Comparison of ENCODE assay signal across 25 mouse cellular contexts in the genomic region with DNA sequence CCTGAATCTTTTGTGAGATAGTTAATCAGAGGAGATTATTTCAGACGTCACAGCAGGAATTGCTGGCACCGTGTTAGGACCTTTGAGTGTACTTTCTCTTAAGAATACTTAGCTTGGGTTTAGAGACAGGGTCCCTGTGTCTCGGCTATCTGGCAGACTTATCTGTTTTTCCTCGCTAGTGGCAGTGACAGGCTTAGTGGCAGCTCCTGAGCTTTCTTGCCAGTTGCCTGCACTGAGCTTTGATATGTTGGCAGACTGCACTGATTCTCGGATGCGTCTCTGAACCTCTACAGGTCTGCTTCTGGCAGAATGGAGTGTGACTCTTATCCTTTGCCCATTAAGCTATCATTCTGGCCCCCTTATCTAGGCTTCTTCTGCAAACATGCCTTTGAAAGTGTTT. TPM values are rescaled to one million over a fixed set of nuclear protein-coding genes. Genes with fewer than 3 reads are reported as not detected.
DNase-seq lines count a peak whose midpoint lies in the region; ATAC-seq and TF ChIP-seq lines count a peak whose summit lies in the region.
"Had no signal": no experiment of that assay in that cellular context is flagged by ENCODE, and none has a peak within 500 bp of the region (broad histone marks: within the 10 kb centered on the region; RNA-seq: fewer than 3 reads in every experiment).

No protein-coding gene starts in this region.

- TF ChIP-seq CTCF in heart, postnatal 0 days (IDR thresholded peaks at IDR 0.05; ENCODE audit: low read depth), result no peak

- peaks cover 53% of the 10 kb centered on the region for H3K36me3 ChIP-seq in forebrain, embryonic 14.5 days (ENCODE audit: control insufficient read depth, insufficient read depth, low read length)
- peaks cover 60% of the 10 kb centered on the region for H3K36me3 ChIP-seq in forebrain, embryonic 13.5 days (ENCODE audit: poor library complexity, severe bottlenecking)
- H3K36me3 ChIP-seq in heart, embryonic 11.5 days (ENCODE audit: control insufficient read depth, insufficient read depth, low read length), result peaks cover 17% of the 10 kb centered on the region; the same call in 1 of the 2 replicates
- H3K36me3 ChIP-seq in heart, embryonic 16.5 days (ENCODE audit: control insufficient read depth, insufficient read depth), result peaks cover 13% of the 10 kb centered on the region
- H3K36me3 ChIP-seq in heart, postnatal 0 days (replicated peaks; ENCODE audit: control insufficient read depth, insufficient read depth, low read length), result peaks cover 12% of the 10 kb centered on the region
- peaks cover 12% of the 10 kb centered on the region for H3K36me3 ChIP-seq in midbrain, embryonic 16.5 days (ENCODE audit: control insufficient read depth, insufficient read depth, low read length)

- no peak overlapping the region for H3K27ac ChIP-seq in forebrain, embryonic 14.5 days (ENCODE audit: low read depth, low read length)
- H3K27ac ChIP-seq in forebrain, embryonic 13.5 days, result no peak overlapping the region
- peak overlapping the region; percentile 66 for H3K27ac ChIP-seq in heart, embryonic 11.5 days (ENCODE audit: low read depth, low read length)
- peak overlapping the region; percentile 77 for H3K27ac ChIP-seq in heart, embryonic 16.5 days (ENCODE audit: low read length)
- peak overlapping the region; percentile 47 for H3K27ac ChIP-seq in heart, postnatal 0 days (ENCODE audit: low read depth)
- no peak overlapping the region for H3K27ac ChIP-seq in midbrain, embryonic 16.5 days (ENCODE audit: low read length)
- H3K27ac ChIP-seq: hindbrain, embryonic 12.5 days; hindbrain, postnatal 0 days; intestine, embryonic 15.5 days; layer of hippocampus, adult 2 months; limb, embryonic 13.5 days; midbrain, embryonic 13.5 days; stomach, embryonic 15.5 days had no signal

- DNase-seq in forebrain, embryonic 14.5 days (ENCODE audit: low spot score), result peak; percentile 48
- DNase-seq in heart, postnatal 36 days, result no peak
- DNase-seq in heart, postnatal 10 days, result no peak
- peak; percentile 22 for DNase-seq in heart, postnatal 0 days (ENCODE audit: low spot score)
- DNase-seq: adrenal gland, postnatal 14 days; cerebellum, adult 2 months; cerebellum, postnatal 36 days; gastrocnemius, postnatal 14 days; kidney, adult 2 months; kidney, postnatal 36 days; lung, postnatal 4 days; thymus, postnatal 14 days had no signal

- intact Hi-C loops in heart, postnatal 36 days (cut with DNase I), result no loop called here
- intact Hi-C loops in heart, postnatal 10 days (cut with DNase I), result no loop called here

- no peak overlapping the region for H3K9ac ChIP-seq in forebrain, embryonic 14.5 days (ENCODE audit: low read length)
- no peak overlapping the region for H3K9ac ChIP-seq in forebrain, embryonic 13.5 days
- H3K9ac ChIP-seq in heart, embryonic 11.5 days (ENCODE audit: low read depth, low read length), result no peak overlapping the region; the same call in 1 of the 2 replicates
- H3K9ac ChIP-seq in heart, embryonic 16.5 days (ENCODE audit: low read length), result peak overlapping the region; percentile 16; the same call in 1 of the 2 replicates
- no peak overlapping the region for H3K9ac ChIP-seq in heart, postnatal 0 days (replicated peaks; ENCODE audit: low read depth, low read length)
- no peak overlapping the region for H3K9ac ChIP-seq in midbrain, embryonic 16.5 days (ENCODE audit: low read depth, low read length)
- H3K9ac ChIP-seq: hindbrain, embryonic 12.5 days; intestine, embryonic 15.5 days; limb, embryonic 13.5 days; midbrain, embryonic 13.5 days; stomach, embryonic 15.5 days had no signal

- H3K4me1 ChIP-seq in forebrain, embryonic 14.5 days (ENCODE audit: control insufficient read depth, insufficient read depth, low read length), result no peaks in the 10 kb centered on the region
- peaks cover 14% of the 10 kb centered on the region for H3K4me1 ChIP-seq in forebrain, embryonic 13.5 days
- peaks cover 34% of the 10 kb centered on the region for H3K4me1 ChIP-seq in heart, embryonic 11.5 days (ENCODE audit: control insufficient read depth, insufficient read depth, low read length)
- H3K4me1 ChIP-seq in heart, embryonic 16.5 days (ENCODE audit: control insufficient read depth, insufficient read depth, low read length), result peaks cover 45% of the 10 kb centered on the region
- H3K4me1 ChIP-seq in heart, postnatal 0 days (ENCODE audit: control insufficient read depth, insufficient read depth), result peaks cover 50% of the 10 kb centered on the region
- H3K4me1 ChIP-seq in midbrain, embryonic 16.5 days (ENCODE audit: control insufficient read depth, insufficient read depth, low read length), result no peaks in the 10 kb centered on the region
- H3K4me1 ChIP-seq: hindbrain, embryonic 12.5 days; intestine, embryonic 15.5 days; limb, embryonic 13.5 days; midbrain, embryonic 13.5 days; stomach, embryonic 15.5 days had no signal

- no peak overlapping the region for H3K4me3 ChIP-seq in forebrain, embryonic 14.5 days (ENCODE audit: low read depth, low read length)
- H3K4me3 ChIP-seq in forebrain, embryonic 13.5 days, result no peak overlapping the region
- no peak overlapping the region for H3K4me3 ChIP-seq in heart, embryonic 11.5 days (ENCODE audit: low read depth, low read length)
- H3K4me3 ChIP-seq in heart, embryonic 16.5 days (ENCODE audit: low read length), result no peak overlapping the region
- H3K4me3 ChIP-seq in heart, postnatal 0 days (ENCODE audit: low read depth, low read length), result no peak overlapping the region
- no peak overlapping the region for H3K4me3 ChIP-seq in midbrain, embryonic 16.5 days (ENCODE audit: low read depth, low read length)
- H3K4me3 ChIP-seq: hindbrain, embryonic 12.5 days; intestine, embryonic 15.5 days; layer of hippocampus, adult 2 months; limb, embryonic 13.5 days; megakaryocyte, embryonic 14.5 days; midbrain, embryonic 13.5 days; stomach, embryonic 15.5 days had no signal

- no peaks in the 10 kb centered on the region for H3K9me3 ChIP-seq in forebrain, embryonic 14.5 days (replicated peaks; ENCODE audit: control insufficient read depth, low read length)
- no peaks in the 10 kb centered on the region for H3K9me3 ChIP-seq in forebrain, embryonic 13.5 days (replicated peaks)
- H3K9me3 ChIP-seq in heart, embryonic 11.5 days (replicated peaks; ENCODE audit: control insufficient read depth, low read length), result no peaks in the 10 kb centered on the region
- no peaks in the 10 kb centered on the region; the same call in 1 of the 2 replicates for H3K9me3 ChIP-seq in heart, embryonic 16.5 days (replicated peaks; ENCODE audit: control insufficient read depth, low read length)
- no peaks in the 10 kb centered on the region for H3K9me3 ChIP-seq in heart, postnatal 0 days (replicated peaks; ENCODE audit: control insufficient read depth, low read length)
- no peaks in the 10 kb centered on the region for H3K9me3 ChIP-seq in midbrain, embryonic 16.5 days (replicated peaks; ENCODE audit: control insufficient read depth, low read length, poor library complexity, severe bottlenecking)
- H3K9me3 ChIP-seq: hindbrain, embryonic 12.5 days; intestine, embryonic 15.5 days; limb, embryonic 13.5 days; megakaryocyte, embryonic 14.5 days; midbrain, embryonic 13.5 days; stomach, embryonic 15.5 days had no signal

- no peak for ATAC-seq in forebrain, embryonic 14.5 days
- ATAC-seq in forebrain, embryonic 13.5 days, result no peak
- ATAC-seq in heart, embryonic 11.5 days (replicated peaks; ENCODE audit: insufficient number of reproducible peaks, low FRiP score, low TSS enrichment), result no peak
- peak; percentile 39; the same call in 1 of the 2 replicates for ATAC-seq in heart, embryonic 16.5 days (replicated peaks; ENCODE audit: extremely low read depth, insufficient read depth, low FRiP score)
- ATAC-seq in heart, postnatal 0 days (ENCODE audit: insufficient read depth, low read depth), result 0 out of 2 replicates have a peak, but pooled peaks have one; percentile 20
- no peak for ATAC-seq in midbrain, embryonic 16.5 days
- ATAC-seq: hindbrain, postnatal 0 days; intestine, embryonic 15.5 days; midbrain, embryonic 13.5 days had no signal

- TF ChIP-seq EP300 in heart, postnatal 0 days (IDR thresholded peaks at IDR 0.05; ENCODE audit: low read depth), result no peak

- whole genome bisulfite sequencing in forebrain, embryonic 14.5 days, result 30% methylated on average over 6 of the region's 6 CpGs
- WGBS in forebrain, embryonic 13.5 days, result 53% methylated on average over 6 of the region's 6 CpGs
- 26% methylated on average over 6 of the region's 6 CpGs for WGBS in heart, embryonic 11.5 days (ENCODE audit: insufficient replicate concordance)
- WGBS in heart, embryonic 16.5 days, result 23% methylated on average over 6 of the region's 6 CpGs
- WGBS in heart, postnatal 0 days, result 23% methylated on average over 6 of the region's 6 CpGs
- WGBS in midbrain, embryonic 16.5 days, result 59% methylated on average over 6 of the region's 6 CpGs

- no peak overlapping the region for H3K4me2 ChIP-seq in forebrain, embryonic 14.5 days (ENCODE audit: low read length)
- no peak overlapping the region for H3K4me2 ChIP-seq in forebrain, embryonic 13.5 days
- H3K4me2 ChIP-seq in heart, embryonic 11.5 days, result peak overlapping the region; percentile 24
- peak overlapping the region; percentile 48 for H3K4me2 ChIP-seq in heart, embryonic 16.5 days (ENCODE audit: low read depth, low read length)
- peak overlapping the region; percentile 34 for H3K4me2 ChIP-seq in heart, postnatal 0 days (ENCODE audit: low read depth, low read length)
- H3K4me2 ChIP-seq in midbrain, embryonic 16.5 days (ENCODE audit: low read length), result no peak overlapping the region
- H3K4me2 ChIP-seq: hindbrain, embryonic 12.5 days; intestine, embryonic 15.5 days; limb, embryonic 13.5 days; liver, embryonic 11.5 days; midbrain, embryonic 13.5 days; stomach, embryonic 15.5 days had no signal

- H3K27me3 ChIP-seq in forebrain, embryonic 14.5 days (replicated peaks; ENCODE audit: control insufficient read depth, insufficient read depth, low read length), result no peaks in the 10 kb centered on the region
- H3K27me3 ChIP-seq in forebrain, embryonic 13.5 days, result no peaks in the 10 kb centered on the region
- no peaks in the 10 kb centered on the region for H3K27me3 ChIP-seq in heart, embryonic 11.5 days (ENCODE audit: control insufficient read depth, insufficient read depth, low read length)
- H3K27me3 ChIP-seq in heart, embryonic 16.5 days (ENCODE audit: control insufficient read depth, insufficient read depth, low read length), result no peaks in the 10 kb centered on the region
- no peaks in the 10 kb centered on the region for H3K27me3 ChIP-seq in heart, postnatal 0 days (ENCODE audit: control insufficient read depth, insufficient read depth, low read length)
- H3K27me3 ChIP-seq in midbrain, embryonic 16.5 days (ENCODE audit: control insufficient read depth, insufficient read depth, low read depth, low read length), result no peaks in the 10 kb centered on the region
- H3K27me3 ChIP-seq: hindbrain, embryonic 12.5 days; intestine, embryonic 15.5 days; limb, embryonic 13.5 days; megakaryocyte, embryonic 14.5 days; midbrain, embryonic 13.5 days; stomach, embryonic 15.5 days had no signal

RNA-seq across cellular contexts. Expression of a gene that starts 3.7 kb away (rescaled TPM):
- polyA plus RNA-seq in forebrain, embryonic 14.5 days (2014; fragmentation: Nextera tagmentation; extraction: Ambion mirVana), result 4.3 and 5.9 TPM in 2 replicates
- 4.4 and 4.5 TPM in 2 replicates for polyA plus RNA-seq in forebrain, embryonic 13.5 days (2015; fragmentation: Nextera tagmentation; extraction: Ambion mirVana)
- 9.7 and 17.5 TPM in 2 replicates for polyA plus RNA-seq in heart, embryonic 11.5 days (2014; fragmentation: Nextera tagmentation; extraction: Ambion mirVana)
- 1 to 10 TPM; 2.7 to 3.5 TPM for total RNA-seq in heart, postnatal 36 days (2021)
- polyA plus RNA-seq in heart, embryonic 16.5 days (2015; fragmentation: Nextera tagmentation; extraction: Ambion mirVana), result 4.9 and 5.5 TPM in 2 replicates
- total RNA-seq in heart, postnatal 10 days (2021), result 1 to 10 TPM; 5.2 to 5.7 TPM
- 4.8 and 8.9 TPM in 2 replicates for total RNA-seq in heart, postnatal 0 days (2014; rRNA removed; ENCODE audit: low replicate concordance)
- 5.5 and 6.0 TPM in 2 replicates for polyA plus RNA-seq in heart, postnatal 0 days (2015; fragmentation: Nextera tagmentation; extraction: Ambion mirVana)
- polyA plus RNA-seq in midbrain, embryonic 16.5 days (2015; fragmentation: Nextera tagmentation; extraction: Ambion mirVana), result 10.5 and 12.4 TPM in 2 replicates

RNA-seq across cellular contexts. Expression of a gene that starts 15.7 kb away (rescaled TPM):
- polyA plus RNA-seq in forebrain, embryonic 14.5 days (2014; fragmentation: Nextera tagmentation; extraction: Ambion mirVana), result 12.3 and 14.9 TPM in 2 replicates
- 21.6 and 22.5 TPM in 2 replicates for polyA plus RNA-seq in forebrain, embryonic 13.5 days (2015; fragmentation: Nextera tagmentation; extraction: Ambion mirVana)
- polyA plus RNA-seq in heart, embryonic 11.5 days (2014; fragmentation: Nextera tagmentation; extraction: Ambion mirVana), result 21.2 and 21.5 TPM in 2 replicates
- total RNA-seq in heart, postnatal 36 days (2021), result 10 to 100 TPM; 11.6 to 12.6 TPM
- polyA plus RNA-seq in heart, embryonic 16.5 days (2015; fragmentation: Nextera tagmentation; extraction: Ambion mirVana), result 16.8 and 20.1 TPM in 2 replicates
- total RNA-seq in heart, postnatal 10 days (2021), result 10 to 100 TPM; 16.5 to 17.5 TPM
- 23.5 and 32.9 TPM in 2 replicates for total RNA-seq in heart, postnatal 0 days (2014; rRNA removed; ENCODE audit: low replicate concordance)
- polyA plus RNA-seq in heart, postnatal 0 days (2015; fragmentation: Nextera tagmentation; extraction: Ambion mirVana), result 6.3 and 7.8 TPM in 2 replicates
- polyA plus RNA-seq in midbrain, embryonic 16.5 days (2015; fragmentation: Nextera tagmentation; extraction: Ambion mirVana), result 18.3 TPM in 2 replicates

RNA-seq across cellular contexts. Expression of a gene that starts 53.2 kb away (rescaled TPM):
- polyA plus RNA-seq in forebrain, embryonic 14.5 days (2014; fragmentation: Nextera tagmentation; extraction: Ambion mirVana), result 134 and 154 TPM in 2 replicates
- polyA plus RNA-seq in forebrain, embryonic 13.5 days (2015; fragmentation: Nextera tagmentation; extraction: Ambion mirVana), result 274 and 296 TPM in 2 replicates
- 38.6 and 54.6 TPM in 2 replicates for polyA plus RNA-seq in heart, embryonic 11.5 days (2014; fragmentation: Nextera tagmentation; extraction: Ambion mirVana)
- 10 to 100 TPM; 32.9 to 50.2 TPM for total RNA-seq in heart, postnatal 36 days (2021)
- 93.9 and 96.3 TPM in 2 replicates for polyA plus RNA-seq in heart, embryonic 16.5 days (2015; fragmentation: Nextera tagmentation; extraction: Ambion mirVana)
- total RNA-seq in heart, postnatal 10 days (2021), result 100 to 1,000 TPM in 1 of 2 experiments, 10 to 100 TPM in 1; 64.1 to 105 TPM
- 88.9 and 108 TPM in 2 replicates for total RNA-seq in heart, postnatal 0 days (2014; rRNA removed; ENCODE audit: low replicate concordance)
- polyA plus RNA-seq in heart, postnatal 0 days (2015; fragmentation: Nextera tagmentation; extraction: Ambion mirVana), result 36.4 and 37.8 TPM in 2 replicates
- 283 and 301 TPM in 2 replicates for polyA plus RNA-seq in midbrain, embryonic 16.5 days (2015; fragmentation: Nextera tagmentation; extraction: Ambion mirVana)

Comparison
In these comparisons a context has a peak if more than half of its experiments do, and no peak if none do; other contexts are left out.
1. ATAC-seq: peak in heart, embryonic 16.5 days (single experiment) and heart, postnatal 0 days (single experiment); none in forebrain, embryonic 14.5 days (single experiment), forebrain, embryonic 13.5 days (single experiment), heart, embryonic 11.5 days (single experiment) and midbrain, embryonic 16.5 days (single experiment).
2. DNase-seq: peak in forebrain, embryonic 14.5 days (single experiment) and heart, postnatal 0 days (single experiment); none in heart, postnatal 36 days (0 of 2) and heart, postnatal 10 days (0 of 2).
3. H3K27ac ChIP-seq: peak in heart, embryonic 11.5 days (single experiment), heart, embryonic 16.5 days (single experiment) and heart, postnatal 0 days (single experiment); none in forebrain, embryonic 14.5 days (single experiment), forebrain, embryonic 13.5 days (single experiment) and midbrain, embryonic 16.5 days (single experiment).
4. H3K4me2 ChIP-seq: peak in heart, embryonic 11.5 days (single experiment), heart, embryonic 16.5 days (single experiment) and heart, postnatal 0 days (single experiment); none in forebrain, embryonic 14.5 days (single experiment), forebrain, embryonic 13.5 days (single experiment) and midbrain, embryonic 16.5 days (single experiment).